Mouse (Mus musculus) duodenum, adult 2 months (tissue): ENCODE measurements around the gene Il33. TPM values are rescaled to one million over a fixed set of nuclear protein-coding genes. Genes with fewer than 3 reads are reported as not detected.

Experiments used
- polyA plus RNA-seq: library from polyadenylated mRNA; depleted of rRNA; stranded (reverse); fragments of >200 nt; gene quantifications from 2 replicates; pipeline ENCODE4 v1.2.3, GENCODE M21; 2012; ENCODE audit warnings: low replicate concordance; rRNA removed

Gene Il33
- polyA plus RNA-seq: 2.5 and 5.3 TPM in 2 replicates

GRCm38 (mm10) chr19:29924638-29925258 lies at the start of gene Il33:
Gene Il33 (plus strand): TSS chr19:29925114.

DNA sequence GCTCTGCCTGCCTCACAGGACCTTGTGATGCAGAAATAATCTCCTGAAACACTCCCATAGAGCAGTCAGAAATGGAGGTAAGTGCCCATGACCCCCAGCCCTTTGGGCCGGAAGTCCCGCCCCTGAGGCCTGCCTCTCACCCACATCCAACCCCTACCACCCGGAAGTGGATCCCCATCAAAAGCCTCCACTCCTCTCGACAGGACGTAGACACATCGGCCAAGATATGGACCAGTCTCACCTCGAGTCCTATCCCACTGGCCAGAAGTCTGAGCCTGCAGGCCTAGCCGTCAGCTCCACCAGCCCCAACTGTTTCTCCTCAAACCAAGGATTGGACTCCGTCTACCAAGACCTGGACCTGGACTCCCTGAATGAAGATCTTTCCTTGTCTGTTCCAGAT lies 78.7 kb downstream of the Il33 start, which contains the start of gene Trpd52l3:
Gene Trpd52l3 (plus strand): TSS at position 170 of the 400 bp plus-strand sequence.

Other genes starting within 250 kb of the Il33 start
- gene Mlana, start 227.3 kb upstream of the Il33 start, polyA plus RNA-seq: 0.25 TPM in 1 of 2 replicates, not detected in the other
- gene 9930021J03Rik, start 119.1 kb upstream of the Il33 start, polyA plus RNA-seq: 0.49 and 1.9 TPM in 2 replicates
- 0.21 and 0.29 TPM in 2 replicates for gene Ranbp6, start 112.1 kb upstream of the Il33 start, polyA plus RNA-seq
- not detected in 2 replicates for gene Trpd52l3, start 78.7 kb downstream of the Il33 start, polyA plus RNA-seq
- gene Uhrf2, start 105.4 kb downstream of the Il33 start, polyA plus RNA-seq: 9.7 and 14.0 TPM in 2 replicates